ENCODE assay signal across 19 mouse cellular contexts in genomic region chr13:70656329-70656728, GRCm38 (mm10). TPM values are rescaled to one million over a fixed set of nuclear protein-coding genes. Genes with fewer than 3 reads are reported as not detected.
A peak's percentile ranks its signal among the peaks of the same experiment; 100 is the strongest.
DNase-seq lines count a peak whose midpoint lies in the region; ATAC-seq and TF ChIP-seq lines count a peak whose summit lies in the region.
"Had no signal": no experiment of that assay in that cellular context is flagged by ENCODE, and none has a peak within 500 bp of the region (broad histone marks: within the 10 kb centered on the region; RNA-seq: fewer than 3 reads in every experiment).

No protein-coding gene starts in this region.

- H3K27ac ChIP-seq in liver, embryonic 11.5 days (ENCODE audit: low read depth, low read length) = no peak overlapping the region
- H3K27ac ChIP-seq in liver, postnatal 0 days (ENCODE audit: low read depth) = no peak overlapping the region
- no peak overlapping the region for H3K27ac ChIP-seq in lung, embryonic 15.5 days
- H3K27ac ChIP-seq in neural tube, embryonic 15.5 days (replicated peaks) = no peak overlapping the region
- H3K27ac ChIP-seq: embryonic facial prominence, embryonic 10.5 days; forebrain, embryonic 15.5 days; hindbrain, embryonic 13.5 days had no signal

- no peak for TF ChIP-seq EP300 in liver, postnatal 0 days (IDR thresholded peaks at IDR 0.05; ENCODE audit: low read depth)

- H3K9me3 ChIP-seq in liver, embryonic 11.5 days (ENCODE audit: control insufficient read depth, low read length) = no peaks in the 10 kb centered on the region
- no peaks in the 10 kb centered on the region for H3K9me3 ChIP-seq in liver, postnatal 0 days (ENCODE audit: low read length)
- no peaks in the 10 kb centered on the region for H3K9me3 ChIP-seq in lung, embryonic 15.5 days
- H3K9me3 ChIP-seq in neural tube, embryonic 15.5 days (replicated peaks) = no peaks in the 10 kb centered on the region
- H3K9me3 ChIP-seq: embryonic facial prominence, embryonic 10.5 days; forebrain, embryonic 15.5 days; heart, embryonic 10.5 days; hindbrain, embryonic 13.5 days had no signal

- H3K4me2 ChIP-seq in liver, embryonic 11.5 days = no peak overlapping the region
- H3K4me2 ChIP-seq in liver, postnatal 0 days (ENCODE audit: low read depth, low read length) = no peak overlapping the region
- peak overlapping the region; percentile 5; the same call in 1 of the 2 replicates for H3K4me2 ChIP-seq in lung, embryonic 15.5 days
- no peak overlapping the region for H3K4me2 ChIP-seq in neural tube, embryonic 15.5 days
- H3K4me2 ChIP-seq: forebrain, embryonic 15.5 days; hindbrain, embryonic 13.5 days had no signal

- WGBS in liver, embryonic 11.5 days = 71% methylated on average over 8 of the region's 8 CpGs
- WGBS in liver, postnatal 0 days (ENCODE audit: insufficient replicate concordance) = 66% methylated on average over 8 of the region's 8 CpGs
- 41% methylated on average over 8 of the region's 8 CpGs for WGBS in lung, embryonic 15.5 days
- 55% methylated on average over 8 of the region's 8 CpGs for WGBS in neural tube, embryonic 15.5 days

- ATAC-seq in liver, embryonic 11.5 days (replicated peaks; ENCODE audit: low FRiP score) = no peak
- no peak for ATAC-seq in liver, postnatal 0 days
- peak; percentile 54; the same call in 1 of the 2 replicates for ATAC-seq in lung, embryonic 15.5 days (ENCODE audit: borderline replicate concordance, extremely low read depth, low FRiP score, low TSS enrichment)
- ATAC-seq in erythroblast, adult 5-6 weeks (replicated peaks; ENCODE audit: low FRiP score, poor library complexity, severe bottlenecking) = no peak
- no peak for ATAC-seq in neural tube, embryonic 15.5 days (ENCODE audit: low FRiP score)
- ATAC-seq: activated CD4-positive, CD25-positive, alpha-beta regulatory T cell, adult 4 months; forebrain, embryonic 15.5 days; Patski had no signal

- peak; percentile 9 for DNase-seq in liver, embryonic 11.5 days (ENCODE audit: low spot score)
- no peak for DNase-seq in liver, postnatal 0 days
- peak; percentile 53 for DNase-seq in lung, postnatal 14 days
- DNase-seq in retina, postnatal 1 day = no peak
- DNase-seq: cerebellum, adult 2 months; cerebellum, postnatal 10 days; gastrocnemius, postnatal 36 days; heart, adult 18-20 months; heart, postnatal 10 days had no signal

- no peaks in the 10 kb centered on the region for H3K27me3 ChIP-seq in liver, embryonic 11.5 days (replicated peaks; ENCODE audit: control insufficient read depth, insufficient read depth, low read length)
- no peaks in the 10 kb centered on the region for H3K27me3 ChIP-seq in liver, postnatal 0 days (ENCODE audit: insufficient read depth, low read length)
- H3K27me3 ChIP-seq in lung, embryonic 15.5 days = no peaks in the 10 kb centered on the region
- no peaks in the 10 kb centered on the region for H3K27me3 ChIP-seq in neural tube, embryonic 15.5 days (replicated peaks)
- H3K27me3 ChIP-seq: CH12.LX; forebrain, embryonic 15.5 days; Patski had no signal

- H3K4me1 ChIP-seq in liver, embryonic 11.5 days (replicated peaks; ENCODE audit: control insufficient read depth, insufficient read depth, low read length) = 0 out of 2 replicates have a peak, but pooled peaks cover 4% of the 10 kb centered on the region
- H3K4me1 ChIP-seq in liver, postnatal 0 days (ENCODE audit: insufficient read depth) = peaks cover 3% of the 10 kb centered on the region; the same call in 1 of the 2 replicates
- H3K4me1 ChIP-seq in lung, embryonic 15.5 days = peaks cover 35% of the 10 kb centered on the region
- no peaks in the 10 kb centered on the region for H3K4me1 ChIP-seq in neural tube, embryonic 15.5 days
- H3K4me1 ChIP-seq: forebrain, embryonic 15.5 days; hindbrain, embryonic 13.5 days had no signal

- H3K4me3 ChIP-seq in liver, embryonic 11.5 days (ENCODE audit: low read depth, low read length) = no peak overlapping the region
- H3K4me3 ChIP-seq in liver, postnatal 0 days (ENCODE audit: low read depth, low read length) = no peak overlapping the region
- H3K4me3 ChIP-seq in lung, embryonic 15.5 days = no peak overlapping the region
- H3K4me3 ChIP-seq in neural tube, embryonic 15.5 days (replicated peaks) = no peak overlapping the region
- H3K4me3 ChIP-seq: embryonic facial prominence, embryonic 10.5 days; forebrain, embryonic 15.5 days; heart, embryonic 10.5 days; hindbrain, embryonic 13.5 days had no signal

- no peak for TF ChIP-seq CTCF in liver, postnatal 0 days (IDR thresholded peaks at IDR 0.05; ENCODE audit: low read depth)

- no peak overlapping the region for H3K9ac ChIP-seq in liver, embryonic 11.5 days (ENCODE audit: low read depth, low read length)
- no peak overlapping the region for H3K9ac ChIP-seq in liver, postnatal 0 days (replicated peaks)
- no peak overlapping the region for H3K9ac ChIP-seq in lung, embryonic 15.5 days
- no peak overlapping the region for H3K9ac ChIP-seq in neural tube, embryonic 15.5 days (replicated peaks)
- H3K9ac ChIP-seq: forebrain, embryonic 15.5 days; hindbrain, embryonic 13.5 days had no signal

- no peaks in the 10 kb centered on the region for H3K36me3 ChIP-seq in liver, embryonic 11.5 days (ENCODE audit: control insufficient read depth, insufficient read depth, low read length)
- no peaks in the 10 kb centered on the region for H3K36me3 ChIP-seq in liver, postnatal 0 days (replicated peaks; ENCODE audit: insufficient read depth, low read length)
- no peaks in the 10 kb centered on the region for H3K36me3 ChIP-seq in lung, embryonic 15.5 days
- no peaks in the 10 kb centered on the region for H3K36me3 ChIP-seq in neural tube, embryonic 15.5 days
- H3K36me3 ChIP-seq: embryonic facial prominence, embryonic 10.5 days; forebrain, embryonic 15.5 days; heart, embryonic 10.5 days; hindbrain, embryonic 13.5 days had no signal

RNA-seq across cellular contexts. Expression of gene Ice1, which starts 18.9 kb away (rescaled TPM):
- 19.5 and 22.0 TPM in 2 replicates for polyA plus RNA-seq in liver, embryonic 11.5 days (2014; fragmentation: Nextera tagmentation; extraction: Ambion mirVana)
- polyA plus RNA-seq in liver, postnatal 0 days (2015; fragmentation: Nextera tagmentation; extraction: Ambion mirVana) = 3.4 and 3.7 TPM in 2 replicates
- 16.4 and 16.7 TPM in 2 replicates for polyA plus RNA-seq in lung, embryonic 15.5 days (2015; fragmentation: Nextera tagmentation; extraction: Ambion mirVana)
- total RNA-seq in erythroblast, adult 5-6 weeks (2015; ENCODE audit: low replicate concordance) = 4.2 and 13.4 TPM in 2 replicates
- 4.6 and 6.0 TPM in 2 replicates for total RNA-seq in erythroblast, adult 5-6 weeks (2017; ENCODE audit: low replicate concordance)
- polyA plus RNA-seq in neural tube, embryonic 15.5 days (2015; fragmentation: Nextera tagmentation; extraction: Ambion mirVana) = 23.5 and 26.0 TPM in 2 replicates

Comparison
In these comparisons a context has a peak if more than half of its experiments do, and no peak if none do; other contexts are left out.
1. DNase-seq: peak in liver, embryonic 11.5 days (single experiment) and lung, postnatal 14 days (single experiment); none in liver, postnatal 0 days (single experiment) and retina, postnatal 1 day (single experiment).